Mouse (Mus musculus): ENCODE measurements around the gene Sp9. TPM values are rescaled to one million over a fixed set of nuclear protein-coding genes. Genes with fewer than 3 reads are reported as not detected.

The Sp9 gene
- polyA plus RNA-seq, 1 experiment from 2014 or later: 3.7 TPM

DNA sequence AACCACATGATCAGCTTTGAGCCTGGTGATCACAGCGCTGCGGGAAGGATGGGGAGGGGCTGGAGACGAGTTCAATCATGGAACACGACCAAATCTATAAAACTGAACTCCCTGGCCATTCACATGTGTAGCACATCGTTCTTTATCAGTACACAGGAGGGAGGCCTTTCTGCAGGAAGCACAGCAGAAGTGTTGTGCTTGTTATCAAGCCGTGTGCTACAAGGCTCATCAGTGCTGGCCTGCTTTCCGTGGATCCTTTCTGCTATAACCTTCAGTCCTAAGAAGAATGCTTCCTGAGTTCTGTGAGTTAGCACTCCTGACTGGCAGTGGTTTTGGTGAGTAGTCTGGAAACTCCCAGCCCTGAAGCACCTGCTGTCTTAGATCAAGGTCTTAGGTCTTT, 23.3 kb downstream of the Sp9 start:
- 85% methylated on average over 7 of the region's 7 CpGs for WGBS

DNA sequence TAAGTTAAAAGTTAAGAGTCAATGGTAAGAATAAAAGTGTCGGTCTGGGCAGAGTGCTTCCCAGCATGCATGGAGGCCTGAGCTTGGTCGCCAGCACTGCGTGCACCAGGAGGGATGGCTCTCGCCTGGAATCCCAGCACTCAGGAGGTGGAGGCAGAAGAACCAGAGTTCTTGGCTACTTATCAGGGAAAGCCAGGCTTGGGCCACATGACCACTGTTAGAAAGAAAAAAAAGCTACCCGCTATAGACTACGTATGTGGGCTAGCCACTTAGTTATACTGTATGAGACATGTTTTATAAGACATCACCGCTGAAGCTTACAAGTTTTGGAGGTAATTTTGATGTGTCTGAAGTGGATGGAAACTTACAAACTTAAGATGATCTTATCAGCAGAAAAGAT, 26.4 kb downstream of the Sp9 start:
- Histone ChIP-seq H3K27me3 (ENCODE audit: control insufficient read depth, insufficient read depth, low read length) (no peaks in the 10 kb centered on the region), H3K4me2 (replicated peaks; ENCODE audit: low read depth, low read length) (no peak overlapping the region), H3K4me3 (ENCODE audit: low read depth, low read length) (no peak overlapping the region), H3K36me3 (ENCODE audit: control insufficient read depth, insufficient read depth, low read length) (0 out of 2 replicates have a peak, but pooled peaks cover 2% of the 10 kb centered on the region), H3K4me1 (replicated peaks; ENCODE audit: control insufficient read depth, insufficient read depth, low read length) (no peaks in the 10 kb centered on the region), H3K9me3 (ENCODE audit: control insufficient read depth, low read length) (no peaks in the 10 kb centered on the region), H3K27ac (ENCODE audit: low read depth, low read length) (no peak overlapping the region), H3K9ac (ENCODE audit: low read depth, low read length) (no peak overlapping the region)
- DNase-seq (ENCODE audit: low spot score) (no peak), ATAC-seq (ENCODE audit: low FRiP score) (no peak)
- WGBS: 86% methylated on average over 7 of the region's 7 CpGs

More for the DNA sequence above, 23.3 kb downstream of the Sp9 start:
- Histone ChIP-seq H3K4me2 (replicated peaks; ENCODE audit: low read depth, low read length) (no peak overlapping the region), H3K27me3 (ENCODE audit: control insufficient read depth, insufficient read depth, low read length) (no peaks in the 10 kb centered on the region), H3K4me3 (ENCODE audit: low read depth, low read length) (no peak overlapping the region), H3K36me3 (ENCODE audit: control insufficient read depth, insufficient read depth, low read length) (0 out of 2 replicates have a peak, but pooled peaks cover 2% of the 10 kb centered on the region), H3K4me1 (replicated peaks; ENCODE audit: control insufficient read depth, insufficient read depth, low read length) (no peaks in the 10 kb centered on the region), H3K27ac (ENCODE audit: low read depth, low read length) (no peak overlapping the region), H3K9me3 (ENCODE audit: control insufficient read depth, low read length) (no peaks in the 10 kb centered on the region), H3K9ac (ENCODE audit: low read depth, low read length) (no peak overlapping the region)
- DNase-seq (ENCODE audit: low spot score) (no peak), ATAC-seq (ENCODE audit: low FRiP score) (no peak)

DNA sequence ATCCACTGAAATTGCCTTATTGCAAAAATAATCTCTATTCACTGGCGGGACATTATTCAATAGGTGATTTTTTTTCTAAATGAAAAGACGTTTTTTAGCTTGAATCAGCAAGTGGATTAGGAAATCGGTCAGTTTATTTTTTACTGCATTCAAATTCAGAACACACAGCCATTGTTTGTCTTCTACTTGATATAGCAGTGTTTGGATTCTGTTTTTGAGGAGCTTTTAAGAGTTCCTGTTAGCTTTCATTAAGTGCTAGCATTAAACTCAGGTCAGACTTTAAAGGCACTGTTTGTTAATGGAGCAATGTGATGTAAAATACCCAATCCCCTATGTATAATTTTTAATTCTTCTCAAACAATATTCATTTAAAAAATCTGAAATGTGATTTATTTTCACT, 27.1 kb downstream of the Sp9 start:
- no peak overlapping the region for H3K4me2 ChIP-seq (replicated peaks; ENCODE audit: low read depth, low read length)
- H3K9ac ChIP-seq (ENCODE audit: low read depth, low read length): no peak overlapping the region
- DNase-seq (ENCODE audit: low spot score): no peak
- ATAC-seq (ENCODE audit: low FRiP score): no peak
- H3K27me3 ChIP-seq (ENCODE audit: control insufficient read depth, insufficient read depth, low read length): no peaks in the 10 kb centered on the region
- no peak overlapping the region for H3K27ac ChIP-seq (ENCODE audit: low read depth, low read length)
- 0 out of 2 replicates have a peak, but pooled peaks cover 2% of the 10 kb centered on the region for H3K36me3 ChIP-seq (ENCODE audit: control insufficient read depth, insufficient read depth, low read length)
- H3K9me3 ChIP-seq (ENCODE audit: control insufficient read depth, low read length): no peaks in the 10 kb centered on the region
- 87% methylated on average over 3 of the region's 3 CpGs for WGBS
- no peak overlapping the region for H3K4me3 ChIP-seq (ENCODE audit: low read depth, low read length)
- no peaks in the 10 kb centered on the region for H3K4me1 ChIP-seq (replicated peaks; ENCODE audit: control insufficient read depth, insufficient read depth, low read length)

DNA sequence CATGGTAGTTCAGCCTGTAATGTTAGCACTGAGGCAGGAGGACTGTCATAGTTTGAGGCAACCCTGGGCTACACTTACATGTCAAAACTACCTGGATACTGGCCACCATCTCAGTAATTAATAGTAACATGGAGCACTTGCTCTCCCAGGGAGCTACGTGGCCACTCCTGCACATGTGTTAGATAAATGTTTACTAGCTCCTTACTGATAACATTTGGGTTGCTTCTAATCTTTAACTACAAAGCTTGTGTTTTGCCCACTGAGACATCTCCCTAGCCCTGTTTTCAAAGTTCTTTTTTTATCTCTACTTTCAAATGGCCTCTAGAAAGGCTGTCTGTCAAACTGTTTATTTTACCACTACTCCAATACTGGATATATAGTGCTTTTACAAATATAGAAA, 30.3 kb downstream of the Sp9 start:
- ATAC-seq (ENCODE audit: low FRiP score) (no peak), DNase-seq (ENCODE audit: low spot score) (no peak)
- no peaks in the 10 kb centered on the region for H3K4me1 ChIP-seq (replicated peaks; ENCODE audit: control insufficient read depth, insufficient read depth, low read length)
- H3K9me3 ChIP-seq (ENCODE audit: control insufficient read depth, low read length): no peaks in the 10 kb centered on the region
- H3K36me3 ChIP-seq (ENCODE audit: control insufficient read depth, insufficient read depth, low read length): 0 out of 2 replicates have a peak, but pooled peaks cover 2% of the 10 kb centered on the region
- H3K4me2 ChIP-seq (replicated peaks; ENCODE audit: low read depth, low read length): no peak overlapping the region
- H3K27ac ChIP-seq (ENCODE audit: low read depth, low read length): no peak overlapping the region
- no peaks in the 10 kb centered on the region for H3K27me3 ChIP-seq (ENCODE audit: control insufficient read depth, insufficient read depth, low read length)
- no peak overlapping the region for H3K4me3 ChIP-seq (ENCODE audit: low read depth, low read length)
- H3K9ac ChIP-seq (ENCODE audit: low read depth, low read length): no peak overlapping the region
- 96% methylated on average over 1 of the region's 1 CpGs for WGBS

DNA sequence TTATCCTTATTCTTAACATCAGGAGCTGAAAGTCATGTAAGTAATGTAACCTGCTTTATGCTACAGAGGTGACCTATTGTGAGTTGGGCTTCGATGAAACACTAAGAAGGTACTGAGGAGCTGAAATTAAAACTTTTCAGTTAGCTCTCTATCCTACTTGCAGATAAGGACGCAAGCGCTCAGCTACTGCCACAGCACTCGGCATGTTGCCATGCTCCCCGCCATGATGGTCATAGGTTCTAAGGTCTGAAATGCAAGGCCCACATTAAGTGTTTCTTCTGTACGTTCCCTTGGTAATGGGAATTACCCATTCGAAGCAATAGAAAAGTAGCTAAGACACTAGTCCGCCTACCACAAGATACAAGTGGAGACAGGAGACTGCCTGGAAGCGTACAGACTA, 31.0 kb downstream of the Sp9 start:
- WGBS: 90% methylated on average over 9 of the region's 9 CpGs
- H3K36me3 ChIP-seq (ENCODE audit: control insufficient read depth, insufficient read depth, low read length): 0 out of 2 replicates have a peak, but pooled peaks cover 2% of the 10 kb centered on the region

DNA sequence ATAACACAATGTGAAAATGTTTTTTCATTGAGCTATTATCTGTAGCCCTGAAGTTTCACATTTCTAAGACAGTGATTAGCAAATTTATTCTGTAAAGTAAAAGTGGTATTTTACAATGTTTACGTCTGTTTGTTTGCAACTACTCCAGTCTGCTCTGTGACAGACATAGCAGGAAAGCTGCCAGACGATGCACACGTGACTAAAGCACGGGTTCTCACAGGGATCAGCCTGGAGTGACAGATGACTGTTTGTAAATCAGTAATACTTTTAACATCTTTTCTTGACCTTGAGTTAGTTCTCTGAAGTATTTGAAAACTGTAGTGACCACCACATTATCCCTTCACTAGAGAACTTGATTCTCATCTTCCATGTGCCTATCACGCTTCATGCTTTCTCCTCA, 32.8 kb downstream of the Sp9 start:
- WGBS: 94% methylated on average over 5 of the region's 5 CpGs
- ATAC-seq (ENCODE audit: low FRiP score): no peak
- Histone ChIP-seq H3K36me3 (ENCODE audit: control insufficient read depth, insufficient read depth, low read length) (0 out of 2 replicates have a peak, but pooled peaks cover 2% of the 10 kb centered on the region), H3K27me3 (ENCODE audit: control insufficient read depth, insufficient read depth, low read length) (no peaks in the 10 kb centered on the region), H3K4me3 (ENCODE audit: low read depth, low read length) (no peak overlapping the region), H3K4me1 (replicated peaks; ENCODE audit: control insufficient read depth, insufficient read depth, low read length) (no peaks in the 10 kb centered on the region), H3K9ac (ENCODE audit: low read depth, low read length) (no peak overlapping the region), H3K4me2 (replicated peaks; ENCODE audit: low read depth, low read length) (no peak overlapping the region), H3K9me3 (ENCODE audit: control insufficient read depth, low read length) (no peaks in the 10 kb centered on the region), H3K27ac (ENCODE audit: low read depth, low read length) (no peak overlapping the region)
- DNase-seq (ENCODE audit: low spot score): no peak

More for the DNA sequence above, 31.0 kb downstream of the Sp9 start:
- ATAC-seq (ENCODE audit: low FRiP score): no peak
- no peaks in the 10 kb centered on the region for H3K4me1 ChIP-seq (replicated peaks; ENCODE audit: control insufficient read depth, insufficient read depth, low read length)
- no peak overlapping the region for H3K9ac ChIP-seq (ENCODE audit: low read depth, low read length)
- H3K27me3 ChIP-seq (ENCODE audit: control insufficient read depth, insufficient read depth, low read length): no peaks in the 10 kb centered on the region
- H3K4me2 ChIP-seq (replicated peaks; ENCODE audit: low read depth, low read length): no peak overlapping the region
- no peaks in the 10 kb centered on the region for H3K9me3 ChIP-seq (ENCODE audit: control insufficient read depth, low read length)
- H3K4me3 ChIP-seq (ENCODE audit: low read depth, low read length): no peak overlapping the region
- DNase-seq (ENCODE audit: low spot score): no peak
- H3K27ac ChIP-seq (ENCODE audit: low read depth, low read length): no peak overlapping the region

DNA sequence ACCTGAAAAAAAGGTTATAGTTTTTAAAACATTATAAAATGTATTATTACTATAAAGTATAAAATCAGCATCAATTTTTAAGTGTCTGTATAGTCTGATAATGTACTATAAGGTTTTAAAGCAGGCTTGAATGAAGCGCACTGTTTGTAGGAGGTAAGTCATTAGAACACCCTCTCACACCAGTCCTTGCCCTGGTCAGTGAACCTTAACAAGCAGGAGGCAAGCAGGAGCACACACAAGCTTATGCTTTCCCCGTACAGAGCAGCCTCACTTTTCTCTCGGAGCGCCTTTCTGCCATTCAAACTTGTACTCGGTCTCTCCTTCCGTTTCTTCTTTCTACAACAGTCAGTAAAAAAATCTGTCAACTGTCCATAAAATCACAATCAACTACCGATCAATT, 34.3 kb downstream of the Sp9 start:
- Histone ChIP-seq H3K4me3 (ENCODE audit: low read depth, low read length) (no peak overlapping the region), H3K36me3 (ENCODE audit: control insufficient read depth, insufficient read depth, low read length) (0 out of 2 replicates have a peak, but pooled peaks cover 2% of the 10 kb centered on the region), H3K27me3 (ENCODE audit: control insufficient read depth, insufficient read depth, low read length) (no peaks in the 10 kb centered on the region), H3K27ac (ENCODE audit: low read depth, low read length) (no peak overlapping the region), H3K9me3 (ENCODE audit: control insufficient read depth, low read length) (no peaks in the 10 kb centered on the region), H3K9ac (ENCODE audit: low read depth, low read length) (no peak overlapping the region), H3K4me2 (replicated peaks; ENCODE audit: low read depth, low read length) (no peak overlapping the region), H3K4me1 (replicated peaks; ENCODE audit: control insufficient read depth, insufficient read depth, low read length) (no peaks in the 10 kb centered on the region)
- ATAC-seq (ENCODE audit: low FRiP score): no peak
- 84% methylated on average over 7 of the region's 7 CpGs for WGBS
- DNase-seq (ENCODE audit: low spot score): no peak

DNA sequence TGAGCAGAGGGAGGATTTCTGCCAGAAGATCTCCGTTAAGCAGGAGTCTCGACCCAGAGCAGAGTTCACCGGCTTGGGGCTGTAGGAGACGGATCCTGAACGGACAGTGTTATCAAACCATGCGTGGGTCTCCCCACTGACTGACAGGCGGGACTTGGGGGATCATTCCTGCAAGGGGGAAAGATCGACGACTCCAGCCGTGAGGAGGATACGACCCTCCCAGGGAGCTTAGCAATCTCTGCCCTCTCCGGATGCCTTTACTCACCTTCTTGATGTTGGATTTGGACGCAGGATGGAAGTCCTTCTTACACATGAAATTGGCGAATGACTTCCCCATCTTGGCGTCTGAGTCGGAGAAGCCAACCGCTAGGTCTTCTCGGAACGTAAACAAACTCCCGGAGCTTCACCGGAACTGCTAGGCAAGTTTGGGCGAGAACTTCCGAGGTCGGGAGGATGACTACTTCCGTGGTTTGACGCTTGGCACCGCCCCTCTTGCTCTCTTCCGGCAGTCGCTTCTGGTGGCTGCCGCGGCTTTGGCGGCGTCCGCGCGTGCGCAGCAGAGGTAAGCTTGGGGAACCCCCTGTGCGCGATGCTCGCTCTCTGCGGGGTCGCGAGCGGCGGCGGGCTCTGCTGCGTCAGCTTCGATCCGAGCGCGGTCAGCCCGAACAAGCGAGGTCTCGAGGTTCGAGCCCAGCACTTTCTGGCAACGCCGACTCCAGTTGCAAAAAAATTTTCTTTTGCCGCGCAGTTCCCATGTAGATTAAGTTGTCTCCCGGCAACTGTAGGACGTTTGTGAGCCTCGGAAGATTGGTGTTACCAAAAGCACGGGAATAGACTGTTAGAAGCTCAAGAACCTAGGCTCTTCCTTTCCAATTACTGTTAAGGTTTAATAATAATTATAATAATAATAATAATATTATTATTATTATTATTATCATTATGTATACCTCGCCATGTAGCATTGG, 40.7 kb downstream of the Sp9 start, which contains the start of the genes Scrn3 and Cir1:
Gene Scrn3 (plus strand): TSS at position 450 of the 965 bp plus-strand sequence.
Gene Cir1 (minus strand): TSS at position 550 of the 965 bp plus-strand sequence.
- H3K9ac ChIP-seq (ENCODE audit: low read depth, low read length): peak within 1 kb of the TSS; percentile 60
- H3K27me3 ChIP-seq (ENCODE audit: control insufficient read depth, insufficient read depth, low read length): no peaks in the 10 kb centered on the region
- H3K4me3 ChIP-seq (ENCODE audit: low read depth, low read length): peak within 1 kb of the TSS; percentile 80
- peak; percentile 95 for ATAC-seq (ENCODE audit: low FRiP score)
- WGBS: under 1% methylated on average over 64 of the region's 64 CpGs
- no peaks in the 10 kb centered on the region for H3K9me3 ChIP-seq (ENCODE audit: control insufficient read depth, low read length)
- peak; percentile 97 for DNase-seq (ENCODE audit: low spot score)
- peak within 1 kb of the TSS; percentile 40 for H3K27ac ChIP-seq (ENCODE audit: low read depth, low read length)
- H3K4me1 ChIP-seq (replicated peaks; ENCODE audit: control insufficient read depth, insufficient read depth, low read length): no peaks in the 10 kb centered on the region; the same call in 1 of the 2 replicates
- peak within 1 kb of the TSS; percentile 64 for H3K4me2 ChIP-seq (replicated peaks; ENCODE audit: low read depth, low read length)
- no peaks in the 10 kb centered on the region for H3K36me3 ChIP-seq (ENCODE audit: control insufficient read depth, insufficient read depth, low read length)

Data from hindbrain, embryonic 11.5 days (tissue).